Mouse (Mus musculus) kidney, adult 2 months (tissue): ENCODE measurements around the gene Pdcd1lg2. TPM values are rescaled to one million over a fixed set of nuclear protein-coding genes. Genes with fewer than 3 reads are reported as not detected.

Source experiments
- DNase-seq: peaks from one replicate; pipeline ENCODE4 v3.0.0; 2021
- H3K27ac ChIP-seq: fragments of 200-500 bp; 2 replicates; pipeline ENCODE4 v1.5.1; 2012; ENCODE audit warnings: low read depth, low read length, control low read depth, inconsistent platforms; ENCODE audit not compliant: insufficient read depth
- H3K27me3 ChIP-seq: fragments of 200-500 bp; replicated peaks from 2 replicates; pipeline ENCODE4 v1.6.1; 2012; ENCODE audit warnings: mild to moderate bottlenecking, moderate library complexity, low read length, inconsistent platforms; ENCODE audit not compliant: control insufficient read depth, insufficient read depth
- H3K36me3 ChIP-seq: fragments of 200-500 bp; 2 replicates; pipeline ENCODE4 v1.6.1; 2012; ENCODE audit warnings: mild to moderate bottlenecking, moderate library complexity, low read length, inconsistent platforms; ENCODE audit not compliant: control insufficient read depth, insufficient read depth
- H3K4me1 ChIP-seq: fragments of 200-500 bp; 2 replicates; pipeline ENCODE4 v1.6.1; 2011; ENCODE audit warnings: low read length; ENCODE audit not compliant: control insufficient read depth, insufficient read depth
- H3K4me3 ChIP-seq: fragments of 200-500 bp; 2 replicates; pipeline ENCODE4 v1.5.1; 2011; ENCODE audit warnings: mild to moderate bottlenecking, low read depth, low read length, control low read depth; ENCODE audit not compliant: insufficient read depth
- CTCF ChIP-seq: fragments of 200-500 bp; conservative IDR thresholded peaks from 2 replicates; pipeline ENCODE4 v1.5.1; 2011; ENCODE audit warnings: low read depth, mild to moderate bottlenecking, control low read depth, low read length, moderate library complexity, mixed read lengths; ENCODE audit not compliant: insufficient read depth, insufficient read length
- POLR2A ChIP-seq: fragments of 200-500 bp; IDR thresholded peaks from one replicate; pipeline ENCODE4 v1.6.1; 2011; ENCODE audit warnings: low read depth, low read length, control low read depth
- WGBS: fragments of 180-500 bp; shearing (Covaris S2); methylation state at CpG from one replicate; pipeline ENCODE4 v1.1.7; 2018; 5-methylcytosine and 5-hydroxymethylcytosine counted together
- polyA plus RNA-seq: library from polyadenylated mRNA; depleted of rRNA; stranded (reverse); fragments of >200 nt; gene quantifications from 2 replicates; pipeline ENCODE4 v1.2.3, GENCODE M21; 2012

The Pdcd1lg2 gene
- polyA plus RNA-seq, 1 experiment, result 0.17 TPM

GRCm38 (mm10) chr19:29436793-29437479 lies 26.2 kb downstream of the Pdcd1lg2 start:
- Histone ChIP-seq H3K4me3 (no peak overlapping the region), H3K4me1 (no peaks in the 10 kb centered on the region), H3K27ac (no peak overlapping the region), H3K27me3 (no peaks in the 10 kb centered on the region), H3K36me3 (no peaks in the 10 kb centered on the region)
- WGBS, result 85% methylated on average over 18 of the region's 18 CpGs
- DNase-seq, result no peak
- TF ChIP-seq POLR2A (no peak), CTCF (no peak)

- H3K4me1 ChIP-seq, result no peaks in the 10 kb centered on the region
- WGBS, result 94% methylated on average over 1 of the region's 1 CpGs
- H3K27me3 ChIP-seq, result no peaks in the 10 kb centered on the region
- no peak overlapping the region for H3K27ac ChIP-seq
- DNase-seq, result no peak
- TF ChIP-seq POLR2A (no peak), CTCF (no peak)
- no peak overlapping the region for H3K4me3 ChIP-seq
- H3K36me3 ChIP-seq, result no peaks in the 10 kb centered on the region
Observed at GRCm38 (mm10) chr19:29437849-29438248, 27.1 kb downstream of the Pdcd1lg2 start.

DNA sequence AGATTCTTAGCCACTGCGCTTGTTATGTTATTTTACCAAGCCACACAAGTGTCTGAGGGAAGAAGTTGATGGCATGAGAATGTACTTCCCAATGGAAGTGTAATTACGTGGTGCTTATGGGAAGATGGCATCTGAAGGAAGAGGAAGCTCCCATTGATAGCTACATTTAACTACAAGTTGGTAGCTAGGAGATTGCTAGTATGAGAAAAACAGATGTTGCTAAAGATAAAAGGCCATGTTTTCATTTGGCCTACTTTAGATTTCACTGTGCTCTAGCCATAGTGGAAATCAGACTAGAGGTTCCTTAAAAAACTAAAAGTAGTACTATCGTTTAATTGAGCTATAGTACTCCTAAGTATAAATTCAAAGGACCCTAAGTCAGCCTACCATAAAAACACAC lies 28.5 kb downstream of the Pdcd1lg2 start:
- no peaks in the 10 kb centered on the region for H3K4me1 ChIP-seq
- no peaks in the 10 kb centered on the region for H3K27me3 ChIP-seq
- H3K36me3 ChIP-seq, result no peaks in the 10 kb centered on the region
- no peak overlapping the region for H3K27ac ChIP-seq
- TF ChIP-seq POLR2A (no peak), CTCF (no peak)
- DNase-seq, result no peak
- H3K4me3 ChIP-seq, result no peak overlapping the region
- WGBS, result 83% methylated on average over 3 of the region's 3 CpGs

DNA sequence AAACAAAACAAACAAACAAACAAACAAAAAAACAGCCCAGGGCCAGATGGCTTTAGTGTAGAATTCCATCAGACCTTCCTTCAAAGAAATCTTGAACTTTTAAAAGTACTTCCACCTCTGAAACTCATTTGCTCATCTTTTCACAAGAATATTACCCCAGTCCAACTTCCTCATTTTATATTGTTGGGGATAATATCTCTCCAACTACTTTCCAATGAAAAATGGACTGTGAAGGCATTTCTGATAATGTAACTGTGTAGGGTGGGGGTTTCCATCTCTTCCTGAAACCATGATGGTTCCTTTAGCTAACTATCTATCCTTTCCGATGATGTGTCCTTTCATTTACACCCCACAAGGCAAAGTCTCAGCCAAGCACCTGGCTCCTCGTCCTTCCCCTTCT lies 31.8 kb downstream of the Pdcd1lg2 start:
- Histone ChIP-seq H3K4me3 (no peak overlapping the region), H3K36me3 (no peaks in the 10 kb centered on the region), H3K27me3 (no peaks in the 10 kb centered on the region), H3K4me1 (no peaks in the 10 kb centered on the region), H3K27ac (no peak overlapping the region)
- no peak for DNase-seq
- WGBS, result 84% methylated on average over 2 of the region's 2 CpGs
- TF ChIP-seq POLR2A, result no peak
- no peak for TF ChIP-seq CTCF

- no peak for DNase-seq
- Histone ChIP-seq H3K4me3 (no peak overlapping the region), H3K36me3 (no peaks in the 10 kb centered on the region), H3K27ac (no peak overlapping the region), H3K4me1 (no peaks in the 10 kb centered on the region), H3K27me3 (no peaks in the 10 kb centered on the region)
- WGBS, result 92% methylated on average over 3 of the region's 3 CpGs
- TF ChIP-seq CTCF (no peak), POLR2A (no peak)
Observed at GRCm38 (mm10) chr19:29444364-29444763, 33.6 kb downstream of the Pdcd1lg2 start.

GRCm38 (mm10) chr19:29448373-29448772 lies 37.7 kb downstream of the Pdcd1lg2 start:
- no peaks in the 10 kb centered on the region for H3K36me3 ChIP-seq
- H3K4me3 ChIP-seq, result no peak overlapping the region
- H3K27ac ChIP-seq, result no peak overlapping the region
- no peaks in the 10 kb centered on the region for H3K27me3 ChIP-seq
- DNase-seq, result no peak
- WGBS, result 67% methylated on average over 1 of the region's 1 CpGs
- H3K4me1 ChIP-seq, result no peaks in the 10 kb centered on the region
- no peak for TF ChIP-seq CTCF
- no peak for TF ChIP-seq POLR2A

GRCm38 (mm10) chr19:29450376-29450775 lies 39.7 kb downstream of the Pdcd1lg2 start:
- DNase-seq, result no peak
- TF ChIP-seq CTCF, result no peak
- no peak for TF ChIP-seq POLR2A

More at GRCm38 (mm10) chr19:29450376-29450775, 39.7 kb downstream of the Pdcd1lg2 start:
- Histone ChIP-seq H3K27ac (no peak overlapping the region), H3K4me3 (no peak overlapping the region), H3K4me1 (no peaks in the 10 kb centered on the region), H3K36me3 (no peaks in the 10 kb centered on the region), H3K27me3 (no peaks in the 10 kb centered on the region)
- 85% methylated on average over 8 of the region's 8 CpGs for WGBS
